Mouse (Mus musculus) hindbrain, embryonic 13.5 days (tissue): Measurements from ENCODE around the gene Psmb3. TPM values are rescaled to one million over a fixed set of nuclear protein-coding genes. Genes with fewer than 3 reads are reported as not detected.

Experiments used
- ATAC-seq: fragments of 200-750 bp; cut with Nextera tagmentation; 2 replicates; pipeline ENCODE4 v1.8.0; 2017; ENCODE audit warnings: moderate TSS enrichment; ENCODE audit not compliant: low FRiP score
- H3K27ac ChIP-seq: fragments of 300-500 bp; sonication (generic); 2 replicates; pipeline ENCODE4 v1.5.1; 2015; ENCODE audit warnings: inconsistent platforms, mild to moderate bottlenecking, moderate library complexity
- H3K27me3 ChIP-seq: fragments of 300-500 bp; sonication (generic); 2 replicates; pipeline ENCODE4 v1.6.1; 2015; ENCODE audit warnings: mild to moderate bottlenecking, inconsistent platforms
- H3K36me3 ChIP-seq: fragments of 300-500 bp; sonication (generic); 2 replicates; pipeline ENCODE4 v1.6.1; 2015; ENCODE audit warnings: mild to moderate bottlenecking, inconsistent platforms
- H3K4me1 ChIP-seq: fragments of 300-500 bp; sonication (generic); replicated peaks from 2 replicates; pipeline ENCODE4 v1.6.1; 2015; ENCODE audit warnings: inconsistent platforms
- H3K4me2 ChIP-seq: fragments of 300-500 bp; sonication (generic); 2 replicates; pipeline ENCODE4 v1.6.1; 2015; ENCODE audit warnings: inconsistent platforms, mild to moderate bottlenecking, moderate library complexity
- H3K4me3 ChIP-seq: fragments of 300-500 bp; sonication (generic); 2 replicates; pipeline ENCODE4 v1.5.1; 2015; ENCODE audit warnings: mild to moderate bottlenecking, inconsistent platforms
- H3K9ac ChIP-seq: fragments of 300-500 bp; sonication (generic); 2 replicates; pipeline ENCODE4 v1.6.1; 2015; ENCODE audit warnings: mild to moderate bottlenecking, inconsistent platforms
- H3K9me3 ChIP-seq: fragments of 300-500 bp; sonication (generic); 2 replicates; pipeline ENCODE4 v1.6.1; 2016; ENCODE audit warnings: inconsistent platforms
- WGBS: fragments of 180-500 bp; shearing (Covaris S2); methylation state at CpG from one replicate; pipeline ENCODE4 v1.1.7; 2015; 5-methylcytosine and 5-hydroxymethylcytosine counted together
- polyA plus RNA-seq: library from polyadenylated mRNA; unstranded; fragments of >200 nt; fragmentation: Nextera tagmentation; extraction: Ambion mirVana; gene quantifications from 2 replicates; pipeline ENCODE4 v1.2.1, GENCODE M21; 2015

The Psmb3 gene
- polyA plus RNA-seq, 1 experiment from 2014 or later: 483 TPM

DNA sequence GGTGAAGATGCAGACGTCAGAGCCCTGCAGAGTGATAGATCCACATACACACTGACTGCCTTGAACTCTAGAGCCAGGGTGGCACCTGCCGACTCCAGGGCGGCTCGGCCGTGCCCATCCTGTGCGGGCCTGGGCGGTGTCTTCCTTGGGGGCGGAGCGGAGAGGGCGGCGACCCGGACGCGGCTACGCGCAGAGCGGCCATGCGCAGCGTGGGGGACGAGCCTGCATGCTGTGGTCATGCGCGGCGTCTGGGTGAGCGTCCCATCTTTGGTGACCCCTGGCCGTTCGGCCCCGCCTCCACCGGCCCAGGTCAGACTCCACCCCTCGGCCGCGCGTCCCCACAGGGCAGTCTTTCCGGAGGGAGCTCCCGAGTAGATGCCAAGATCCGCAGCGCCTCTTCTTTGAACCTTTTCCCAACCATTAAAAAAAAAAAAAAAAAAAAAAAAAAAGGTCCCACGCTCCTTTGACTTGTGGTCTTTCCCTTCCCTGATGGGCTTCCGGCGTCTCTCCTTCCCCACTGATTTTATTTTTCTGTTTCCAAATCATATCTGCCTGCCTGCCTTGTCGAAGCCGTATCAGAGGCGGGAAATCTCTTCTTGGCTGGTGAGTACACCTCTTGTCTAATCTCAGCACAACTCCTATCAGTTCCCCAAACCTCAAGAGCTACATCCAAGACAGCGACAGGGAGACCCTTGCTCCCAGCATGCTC is 17.4 kb upstream of the Psmb3 start, which contains the start of gene Cisd3:
Gene Cisd3 (plus strand): TSS at position 214 of the 709 bp plus-strand sequence.
- H3K27ac ChIP-seq: peak within 1 kb of the TSS; percentile 62
- no peaks in the 10 kb centered on the region for H3K9me3 ChIP-seq
- H3K4me2 ChIP-seq: peak within 1 kb of the TSS; percentile 87
- no peaks in the 10 kb centered on the region for H3K27me3 ChIP-seq
- 1% methylated on average over 43 of the region's 43 CpGs for WGBS
- H3K9ac ChIP-seq: peak within 1 kb of the TSS; percentile 73
- peak; percentile 78 for ATAC-seq
- peaks cover 54% of the 10 kb centered on the region for H3K36me3 ChIP-seq
- peak within 1 kb of the TSS; percentile 44 for H3K4me3 ChIP-seq
- H3K4me1 ChIP-seq: peaks cover 27% of the 10 kb centered on the region

DNA sequence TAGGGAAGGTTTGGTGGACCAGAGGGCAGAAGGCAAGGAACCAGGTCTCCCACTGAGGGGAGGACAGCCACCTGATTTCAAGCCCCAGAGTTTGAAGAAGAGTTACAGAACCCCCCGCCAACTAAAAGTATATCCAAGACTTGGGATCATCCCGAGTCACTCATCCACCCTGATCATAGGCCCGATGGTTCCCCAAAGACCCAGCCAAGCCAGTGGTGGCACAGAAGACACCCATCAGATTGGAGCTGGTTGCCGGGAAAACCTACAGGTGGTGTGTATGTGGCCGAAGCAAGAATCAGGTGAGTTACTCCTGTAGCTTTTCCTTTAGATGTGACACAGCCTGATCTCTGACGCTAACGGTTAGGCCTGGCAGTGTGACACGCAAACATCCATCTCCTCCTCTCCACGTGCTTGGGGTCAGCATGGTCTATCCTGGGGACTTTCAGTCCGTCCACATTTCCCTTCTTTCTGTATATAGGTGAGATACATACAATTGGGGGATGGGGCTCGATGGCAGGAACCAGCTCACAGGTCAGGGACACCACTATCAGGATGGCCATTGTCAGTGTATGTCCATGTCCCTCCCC is 16.8 kb upstream of the Psmb3 start:
- Histone ChIP-seq H3K9ac (peak overlapping the region; percentile 73; the same call in 1 of the 2 replicates), H3K27me3 (no peaks in the 10 kb centered on the region), H3K9me3 (no peaks in the 10 kb centered on the region), H3K36me3 (peaks cover 56% of the 10 kb centered on the region), H3K4me2 (peak overlapping the region; percentile 87), H3K4me3 (peak overlapping the region; percentile 44), H3K27ac (no peak overlapping the region), H3K4me1 (peaks cover 26% of the 10 kb centered on the region)
- 74% methylated on average over 11 of the region's 11 CpGs for WGBS
- no peak for ATAC-seq

DNA sequence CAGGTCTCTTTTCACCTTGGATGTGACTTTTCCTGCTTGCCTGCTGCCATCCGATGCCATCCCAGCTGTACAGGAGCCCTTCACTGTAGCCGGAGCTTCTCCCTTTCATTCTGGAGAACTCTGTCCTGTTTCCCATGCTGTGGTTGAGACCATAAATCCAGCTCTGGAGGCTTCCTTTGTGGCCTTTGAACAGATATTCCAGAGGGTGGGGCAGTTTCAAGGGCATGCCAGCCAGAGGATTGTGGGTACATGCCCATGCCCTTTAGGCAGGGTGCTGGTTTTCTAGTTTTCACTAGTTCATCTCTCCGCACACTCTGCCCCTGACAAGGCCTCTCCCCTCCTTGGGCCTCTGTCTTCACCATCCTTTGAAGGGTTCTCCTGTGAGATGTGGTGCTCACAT is 16.1 kb upstream of the Psmb3 start:
- H3K9ac ChIP-seq: 0 out of 2 replicates have a peak overlapping the region, but pooled peaks have one; percentile 39
- H3K4me2 ChIP-seq: no peak overlapping the region
- peaks cover 26% of the 10 kb centered on the region for H3K4me1 ChIP-seq
- no peak for ATAC-seq
- no peaks in the 10 kb centered on the region for H3K9me3 ChIP-seq
- no peaks in the 10 kb centered on the region for H3K27me3 ChIP-seq
- WGBS: 93% methylated on average over 3 of the region's 3 CpGs
- H3K36me3 ChIP-seq: peaks cover 56% of the 10 kb centered on the region
- H3K4me3 ChIP-seq: no peak overlapping the region
- 0 out of 2 replicates have a peak overlapping the region, but pooled peaks have one; percentile 30 for H3K27ac ChIP-seq

DNA sequence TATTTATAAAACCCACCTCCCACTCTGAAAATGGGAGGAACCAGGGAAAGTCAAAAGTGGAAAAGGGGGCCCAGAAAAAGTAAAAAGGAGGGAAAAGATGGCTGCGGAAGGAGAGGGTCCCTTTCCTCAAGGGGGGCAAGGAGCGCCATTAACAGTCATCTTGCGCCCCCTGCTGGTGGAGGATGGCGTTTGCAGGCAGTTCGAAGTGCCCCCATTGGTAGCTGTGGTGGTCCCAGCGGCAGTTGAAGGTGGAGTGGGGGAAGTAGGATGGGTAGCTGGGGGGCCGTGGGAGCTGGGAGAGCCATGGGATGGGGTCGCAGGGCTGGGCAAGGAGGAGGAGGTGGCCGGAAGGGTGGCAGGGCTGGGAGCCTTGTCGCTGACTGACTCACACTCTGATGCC is 13.3 kb upstream of the Psmb3 start:
- Histone ChIP-seq H3K4me3 (no peak overlapping the region), H3K4me2 (no peak overlapping the region), H3K27ac (peak overlapping the region; percentile 40; the same call in 1 of the 2 replicates), H3K27me3 (no peaks in the 10 kb centered on the region), H3K4me1 (peaks cover 45% of the 10 kb centered on the region), H3K36me3 (peaks cover 57% of the 10 kb centered on the region), H3K9me3 (no peaks in the 10 kb centered on the region), H3K9ac (no peak overlapping the region)
- WGBS: 32% methylated on average over 10 of the region's 10 CpGs
- ATAC-seq: no peak

DNA sequence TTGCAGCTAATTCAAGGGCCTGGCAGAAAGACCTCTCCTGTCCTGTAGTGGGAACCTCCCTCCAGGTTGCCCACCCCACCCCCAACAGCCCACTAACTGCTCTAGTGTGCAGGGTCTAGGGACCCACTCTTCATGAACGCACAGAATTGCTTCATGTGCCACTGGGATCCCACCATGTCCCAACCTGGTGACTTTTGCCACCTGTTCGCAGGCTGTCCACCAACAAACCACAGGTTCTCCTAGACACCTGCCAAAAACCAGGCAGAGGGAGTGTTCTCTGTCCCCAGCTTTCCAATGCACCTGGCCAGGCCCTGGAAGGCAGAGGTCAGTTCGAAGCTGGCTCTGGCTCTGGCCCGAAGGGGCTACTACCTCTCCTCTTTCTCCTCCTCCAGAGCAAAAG is 8.8 kb upstream of the Psmb3 start:
- peaks cover 55% of the 10 kb centered on the region for H3K4me1 ChIP-seq
- no peak for ATAC-seq
- H3K4me2 ChIP-seq: peak overlapping the region; percentile 89
- peaks cover 37% of the 10 kb centered on the region for H3K36me3 ChIP-seq
- H3K4me3 ChIP-seq: peak overlapping the region; percentile 93; the same call in 1 of the 2 replicates
- peak overlapping the region; percentile 89 for H3K27ac ChIP-seq
- H3K9ac ChIP-seq: 0 out of 2 replicates have a peak overlapping the region, but pooled peaks have one; percentile 68
- H3K27me3 ChIP-seq: no peaks in the 10 kb centered on the region
- 80% methylated on average over 4 of the region's 4 CpGs for WGBS
- no peaks in the 10 kb centered on the region for H3K9me3 ChIP-seq

DNA sequence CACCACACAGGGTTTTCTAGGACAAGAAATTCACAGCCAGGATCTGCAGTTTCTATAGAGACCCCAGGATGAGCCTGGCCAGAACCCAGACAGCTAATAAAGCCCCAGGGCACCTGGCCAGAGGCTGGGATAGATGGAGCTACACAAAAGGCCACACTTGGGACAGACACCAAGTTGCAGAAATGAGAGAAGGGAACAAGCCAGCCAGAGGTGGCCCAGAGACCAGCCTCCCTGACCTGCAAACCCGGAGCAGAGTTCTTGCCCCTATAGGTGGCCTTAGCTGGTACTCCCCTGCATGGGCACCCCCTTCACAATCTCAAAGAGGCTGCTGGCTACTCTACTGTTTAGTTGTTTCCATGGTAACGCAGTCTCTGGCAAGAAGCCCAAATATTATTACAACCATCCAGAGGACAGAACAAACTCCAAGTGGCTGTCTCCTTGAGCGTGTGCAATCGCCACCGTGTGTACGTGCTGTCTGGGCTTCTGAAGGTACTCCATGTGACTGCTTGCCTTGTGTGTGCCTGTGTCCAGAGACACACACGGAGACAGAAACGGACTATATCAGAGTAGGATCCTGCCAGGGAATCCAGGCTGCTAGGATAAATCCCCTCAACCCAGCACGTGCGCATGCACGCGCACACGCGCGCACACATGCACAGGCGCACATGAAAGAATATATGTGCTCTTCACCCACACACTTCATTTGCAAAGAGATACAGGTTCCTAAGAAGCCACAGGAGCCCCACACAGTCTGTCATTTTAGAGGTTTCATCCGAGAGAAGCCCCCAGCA is 8.1 kb upstream of the Psmb3 start:
- peaks cover 55% of the 10 kb centered on the region for H3K4me1 ChIP-seq

DNA sequence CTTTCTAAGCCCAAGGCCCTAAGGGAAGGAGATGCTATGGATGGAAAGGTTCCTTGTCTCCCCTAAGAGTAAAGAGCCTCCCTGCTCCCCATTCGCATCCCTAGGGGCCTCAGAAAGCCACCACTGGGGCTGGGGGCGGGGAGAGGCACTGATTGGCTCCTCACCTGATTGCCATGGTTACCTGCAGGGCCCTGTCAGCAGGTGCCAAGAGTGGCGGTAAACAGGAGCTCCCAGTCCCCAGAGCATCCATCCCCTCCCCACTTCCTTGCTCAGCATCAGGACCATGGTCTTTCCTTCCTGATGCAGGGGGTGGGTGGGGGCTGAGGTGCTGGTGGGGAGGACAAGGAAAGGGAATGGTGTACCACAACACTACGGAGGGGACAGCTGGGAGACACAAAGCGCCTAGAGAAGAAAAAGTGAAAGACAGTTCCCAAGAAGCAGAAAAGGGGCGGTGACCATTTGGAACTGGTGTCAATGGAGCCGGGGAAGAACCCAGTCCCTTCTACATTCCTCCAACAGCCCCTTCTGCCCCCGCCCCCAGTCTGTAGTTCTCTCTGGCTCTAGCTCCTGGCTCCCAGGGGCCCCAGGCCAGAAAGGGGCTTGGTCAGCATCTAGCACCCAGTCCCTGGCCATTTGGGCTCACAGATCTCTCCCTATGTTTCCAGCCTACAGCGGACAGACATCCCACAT is 7.3 kb upstream of the Psmb3 start:
- no peak for ATAC-seq

More for the DNA sequence above, 8.1 kb upstream of the Psmb3 start:
- H3K36me3 ChIP-seq: peaks cover 32% of the 10 kb centered on the region
- peak overlapping the region; percentile 89 for H3K27ac ChIP-seq
- peak overlapping the region; percentile 68 for H3K9ac ChIP-seq
- ATAC-seq: 0 out of 2 replicates have a peak, but pooled peaks have one; percentile 17
- peak overlapping the region; percentile 89 for H3K4me2 ChIP-seq
- peak overlapping the region; percentile 93 for H3K4me3 ChIP-seq
- no peaks in the 10 kb centered on the region for H3K9me3 ChIP-seq
- no peaks in the 10 kb centered on the region for H3K27me3 ChIP-seq
- 47% methylated on average over 17 of the region's 17 CpGs for WGBS

DNA sequence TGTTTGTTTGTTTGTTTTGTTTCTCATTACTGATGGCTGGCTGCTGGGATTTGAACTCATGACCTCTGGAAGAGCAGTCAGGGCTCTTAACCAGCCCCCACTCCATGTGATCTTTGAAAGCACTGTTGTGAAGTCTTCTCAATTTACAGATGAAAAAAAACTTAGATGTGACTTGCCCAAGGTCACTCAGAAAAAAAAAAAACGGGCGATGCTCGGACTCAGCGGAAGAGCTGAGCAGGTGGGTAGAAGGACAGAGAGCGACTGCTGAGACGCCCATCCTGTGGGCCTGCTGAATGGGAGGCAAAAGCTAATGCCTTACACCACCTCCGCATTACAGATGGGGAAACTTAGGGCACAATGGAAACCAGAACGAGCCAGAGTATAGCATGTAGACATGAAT is 6.5 kb upstream of the Psmb3 start:
- H3K4me3 ChIP-seq: peak overlapping the region; percentile 93
- WGBS: 73% methylated on average over 8 of the region's 8 CpGs
- peak overlapping the region; percentile 89 for H3K4me2 ChIP-seq
- H3K9me3 ChIP-seq: no peaks in the 10 kb centered on the region
- peaks cover 17% of the 10 kb centered on the region for H3K36me3 ChIP-seq
- no peak for ATAC-seq
- H3K27me3 ChIP-seq: no peaks in the 10 kb centered on the region
- H3K4me1 ChIP-seq: peaks cover 65% of the 10 kb centered on the region
- H3K9ac ChIP-seq: peak overlapping the region; percentile 68; the same call in 1 of the 2 replicates
- H3K27ac ChIP-seq: peak overlapping the region; percentile 89

More for the DNA sequence above, 7.3 kb upstream of the Psmb3 start:
- peaks cover 25% of the 10 kb centered on the region for H3K36me3 ChIP-seq
- no peaks in the 10 kb centered on the region for H3K27me3 ChIP-seq
- H3K27ac ChIP-seq: peak overlapping the region; percentile 89
- no peaks in the 10 kb centered on the region for H3K9me3 ChIP-seq
- 27% methylated on average over 9 of the region's 9 CpGs for WGBS
- peak overlapping the region; percentile 89 for H3K4me2 ChIP-seq
- H3K9ac ChIP-seq: peak overlapping the region; percentile 68
- H3K4me3 ChIP-seq: peak overlapping the region; percentile 93
- H3K4me1 ChIP-seq: peaks cover 57% of the 10 kb centered on the region

DNA sequence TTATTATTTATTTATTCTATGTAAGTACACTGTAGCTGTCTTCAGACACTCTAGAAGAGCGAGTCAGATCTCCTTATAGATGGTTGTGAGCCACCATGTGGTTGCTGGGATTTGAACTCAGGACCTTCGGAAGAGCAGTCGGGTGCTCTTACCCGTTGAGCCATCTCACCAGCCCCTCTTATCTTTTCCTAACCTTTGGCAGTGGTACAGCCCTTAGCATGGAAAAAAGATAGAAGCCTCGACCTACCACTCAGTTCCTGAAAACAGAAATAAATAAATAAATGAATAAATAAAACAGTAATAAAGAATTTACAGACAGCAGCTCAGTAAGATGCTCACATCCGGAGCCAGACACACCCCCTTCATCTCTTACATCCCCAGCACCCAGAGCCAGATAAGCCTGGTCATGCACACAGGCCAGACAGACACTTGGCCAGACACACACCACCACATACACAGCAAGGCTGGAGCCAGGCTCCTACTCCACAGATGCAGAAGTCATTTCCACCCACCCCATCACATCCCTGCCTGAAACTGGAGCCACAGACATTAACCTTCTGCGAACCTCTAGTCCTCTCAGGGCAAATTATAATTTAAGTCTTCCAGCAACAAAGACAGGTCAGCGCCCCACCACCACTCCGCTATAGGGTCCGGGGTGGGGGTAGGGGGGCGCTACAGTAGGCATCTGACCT is 5.9 kb upstream of the Psmb3 start:
- Histone ChIP-seq H3K4me2 (peak overlapping the region; percentile 89), H3K9ac (peak overlapping the region; percentile 97), H3K36me3 (peaks cover 10% of the 10 kb centered on the region), H3K4me1 (peaks cover 71% of the 10 kb centered on the region), H3K27ac (peak overlapping the region; percentile 99), H3K27me3 (no peaks in the 10 kb centered on the region), H3K9me3 (no peaks in the 10 kb centered on the region), H3K4me3 (peak overlapping the region; percentile 93)
- ATAC-seq: no peak
- 53% methylated on average over 11 of the region's 11 CpGs for WGBS

DNA sequence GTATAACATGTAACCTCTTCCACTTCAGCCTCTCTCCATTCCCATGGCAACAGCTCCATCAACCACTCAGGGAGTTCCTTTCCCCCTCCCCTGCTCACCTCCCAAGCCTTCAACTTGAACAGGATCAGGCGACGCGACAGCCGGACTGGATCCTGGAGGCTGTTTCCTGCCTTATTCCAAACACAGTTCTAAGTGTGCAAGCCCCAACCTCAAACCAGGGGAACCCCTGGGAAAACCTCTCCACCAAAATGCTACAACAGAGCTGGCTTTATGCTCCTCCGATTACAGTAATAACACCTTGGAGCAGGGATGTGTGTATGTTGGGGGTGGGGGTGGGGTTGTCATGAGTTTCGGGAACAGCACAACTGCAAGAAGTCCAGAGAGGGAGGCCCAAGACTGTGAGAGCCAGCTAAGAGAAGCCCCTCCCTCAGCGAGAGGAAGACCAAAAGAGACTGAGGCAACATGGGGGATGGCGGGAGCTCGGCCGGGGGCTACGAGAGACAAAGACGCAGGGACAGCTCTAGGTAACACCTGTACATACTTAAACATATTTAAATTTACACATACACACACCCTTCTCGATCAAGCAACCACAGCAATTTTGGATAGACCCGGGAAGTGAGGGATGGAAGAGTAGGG is 5.2 kb upstream of the Psmb3 start:
- 1% methylated on average over 14 of the region's 14 CpGs for WGBS
- peaks cover 69% of the 10 kb centered on the region for H3K4me1 ChIP-seq
- peak overlapping the region; percentile 99 for H3K27ac ChIP-seq
- peak overlapping the region; percentile 89 for H3K4me2 ChIP-seq
- no peak for ATAC-seq
- no peaks in the 10 kb centered on the region for H3K27me3 ChIP-seq
- H3K36me3 ChIP-seq: peaks cover 3% of the 10 kb centered on the region
- no peaks in the 10 kb centered on the region for H3K9me3 ChIP-seq
- H3K4me3 ChIP-seq: peak overlapping the region; percentile 93
- peak overlapping the region; percentile 97 for H3K9ac ChIP-seq
